Mouse (Mus musculus) testis, adult 2 months (tissue): ENCODE results near the gene Bcat1. TPM values are rescaled to one million over a fixed set of nuclear protein-coding genes. Genes with fewer than 3 reads are reported as not detected.

Source experiments
- H3K27ac ChIP-seq: fragments of 200-500 bp; 2 replicates; pipeline ENCODE4 v1.5.1; 2012; ENCODE audit warnings: low read depth, low read length; ENCODE audit not compliant: control insufficient read depth, insufficient read depth
- H3K27me3 ChIP-seq: fragments of 200-500 bp; 2 replicates; pipeline ENCODE4 v1.6.1; 2012; ENCODE audit warnings: mild to moderate bottlenecking, low read length, moderate library complexity; ENCODE audit not compliant: control insufficient read depth, insufficient read depth
- H3K36me3 ChIP-seq: fragments of 200-500 bp; 2 replicates; pipeline ENCODE4 v1.6.1; 2012; ENCODE audit warnings: mild to moderate bottlenecking, low read length; ENCODE audit not compliant: control insufficient read depth, insufficient read depth
- H3K4me1 ChIP-seq: fragments of 200-500 bp; 2 replicates; pipeline ENCODE4 v1.6.1; 2012; ENCODE audit warnings: low read length; ENCODE audit not compliant: control insufficient read depth, insufficient read depth
- H3K4me3 ChIP-seq: fragments of 200-500 bp; 2 replicates; pipeline ENCODE4 v1.5.1; 2012; ENCODE audit warnings: low read depth, mild to moderate bottlenecking, low read length, moderate library complexity, mixed read lengths; ENCODE audit not compliant: control insufficient read depth
- CTCF ChIP-seq: fragments of 200-500 bp; IDR thresholded peaks from 2 replicates; pipeline ENCODE4 v1.5.1; 2012; ENCODE audit warnings: low read depth, mild to moderate bottlenecking, inconsistent platforms, low read length, moderate library complexity; ENCODE audit not compliant: control insufficient read depth, insufficient read depth, insufficient replicate concordance
- POLR2A ChIP-seq: fragments of 200-500 bp; IDR thresholded peaks from 2 replicates; pipeline ENCODE4 v1.6.1; 2012; ENCODE audit warnings: low read depth, mild to moderate bottlenecking, inconsistent platforms, low read length, moderate library complexity; ENCODE audit not compliant: control insufficient read depth
- polyA plus RNA-seq: library from polyadenylated mRNA; depleted of rRNA; stranded (reverse); fragments of >200 nt; gene quantifications from 2 replicates; pipeline ENCODE4 v1.2.3, GENCODE M21; 2012; rRNA removed

Bcat1 gene
- polyA plus RNA-seq: 0.19 and 0.21 TPM in 2 replicates

DNA sequence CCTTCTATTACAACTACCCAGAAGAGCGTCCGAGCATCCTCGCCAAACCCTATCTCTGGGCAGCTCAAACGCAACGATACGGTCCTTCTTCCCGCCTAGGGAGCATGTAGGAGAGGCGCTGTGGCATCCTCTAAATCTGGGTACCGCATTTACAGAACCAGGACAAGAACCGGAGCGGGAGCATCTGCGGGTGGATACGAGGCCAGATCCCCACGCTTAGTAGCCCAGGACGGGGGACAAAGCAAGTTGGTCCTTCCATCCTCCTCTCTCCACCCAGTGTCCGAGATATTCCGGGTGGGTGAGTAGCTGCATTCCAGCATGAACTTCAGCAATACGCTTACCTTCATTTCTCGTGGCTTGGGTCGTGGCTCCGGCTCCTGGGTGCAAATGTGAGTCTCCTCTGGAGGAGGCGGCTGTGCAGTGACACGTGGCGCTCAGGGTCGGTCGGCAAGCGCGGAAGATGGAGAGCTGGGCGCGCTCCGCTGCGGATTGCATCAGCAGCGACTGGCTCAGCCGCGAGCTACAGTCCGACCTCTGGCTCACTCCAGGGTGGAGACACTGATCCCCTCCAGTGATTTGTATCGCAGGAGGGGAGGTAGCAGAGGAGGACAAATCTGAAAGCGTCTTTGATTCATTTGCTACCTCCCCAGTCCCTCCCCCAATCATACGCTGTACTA is at the start of gene Bcat1:
TSS of gene Bcat1 (minus strand) at position 637 of the 677 bp plus-strand sequence.
- H3K4me1 ChIP-seq: peaks cover 3% of the 10 kb centered on the region; the same call in 1 of the 2 replicates
- no peak within 1 kb of the TSS; the same call in 1 of the 2 replicates for H3K4me3 ChIP-seq
- TF ChIP-seq POLR2A (no peak), CTCF (no peak)
- no peaks in the 10 kb centered on the region for H3K36me3 ChIP-seq
- H3K27ac ChIP-seq: no peak within 1 kb of the TSS
- no peaks in the 10 kb centered on the region for H3K27me3 ChIP-seq

DNA sequence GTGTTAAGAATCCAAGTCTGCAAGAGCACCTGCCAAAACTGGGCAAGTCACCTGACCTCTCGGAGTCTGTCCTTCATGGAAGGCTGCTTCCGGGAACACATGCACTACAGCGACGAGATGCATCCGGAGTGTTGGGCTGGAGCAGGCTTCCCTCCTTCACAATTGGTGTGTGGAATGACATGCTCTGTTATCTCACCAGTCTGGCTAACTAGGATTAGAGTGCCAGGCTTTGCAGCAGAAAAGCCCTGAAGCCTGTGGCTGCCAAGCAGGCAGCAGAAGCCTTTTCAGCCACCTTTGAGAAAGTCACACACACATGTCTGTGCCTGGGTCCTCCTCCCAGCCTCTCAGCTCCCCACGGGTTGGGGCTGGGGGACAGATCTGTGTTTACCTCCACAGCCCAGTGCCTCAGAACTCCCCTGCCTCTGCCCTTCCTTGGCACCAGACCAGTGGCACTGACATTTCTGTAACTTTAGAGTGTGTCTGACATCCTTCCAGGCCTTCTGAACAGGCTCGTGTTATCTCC is 49.7 kb upstream of the Bcat1 start:
- no peaks in the 10 kb centered on the region for H3K36me3 ChIP-seq
- peaks cover 2% of the 10 kb centered on the region; the same call in 1 of the 2 replicates for H3K4me1 ChIP-seq
- H3K4me3 ChIP-seq: no peak overlapping the region
- H3K27me3 ChIP-seq: no peaks in the 10 kb centered on the region
- no peak overlapping the region for H3K27ac ChIP-seq
- TF ChIP-seq POLR2A (no peak), CTCF (no peak)

- Histone ChIP-seq H3K36me3 (no peaks in the 10 kb centered on the region), H3K27me3 (no peaks in the 10 kb centered on the region), H3K4me1 (peaks cover 2% of the 10 kb centered on the region; the same call in 1 of the 2 replicates), H3K4me3 (no peak overlapping the region), H3K27ac (no peak overlapping the region)
- TF ChIP-seq CTCF (no peak), POLR2A (no peak)
Measured at GRCm38 (mm10) chr6:145124621-145125020, 48.6 kb upstream of the Bcat1 start.

GRCm38 (mm10) chr6:145123136-145124060 is 47.4 kb upstream of the Bcat1 start:
- TF ChIP-seq CTCF (no peak), POLR2A (no peak)
- no peaks in the 10 kb centered on the region for H3K27me3 ChIP-seq
- no peak overlapping the region for H3K4me3 ChIP-seq
- H3K4me1 ChIP-seq: peaks cover 2% of the 10 kb centered on the region; the same call in 1 of the 2 replicates
- no peaks in the 10 kb centered on the region for H3K36me3 ChIP-seq
- no peak overlapping the region for H3K27ac ChIP-seq

DNA sequence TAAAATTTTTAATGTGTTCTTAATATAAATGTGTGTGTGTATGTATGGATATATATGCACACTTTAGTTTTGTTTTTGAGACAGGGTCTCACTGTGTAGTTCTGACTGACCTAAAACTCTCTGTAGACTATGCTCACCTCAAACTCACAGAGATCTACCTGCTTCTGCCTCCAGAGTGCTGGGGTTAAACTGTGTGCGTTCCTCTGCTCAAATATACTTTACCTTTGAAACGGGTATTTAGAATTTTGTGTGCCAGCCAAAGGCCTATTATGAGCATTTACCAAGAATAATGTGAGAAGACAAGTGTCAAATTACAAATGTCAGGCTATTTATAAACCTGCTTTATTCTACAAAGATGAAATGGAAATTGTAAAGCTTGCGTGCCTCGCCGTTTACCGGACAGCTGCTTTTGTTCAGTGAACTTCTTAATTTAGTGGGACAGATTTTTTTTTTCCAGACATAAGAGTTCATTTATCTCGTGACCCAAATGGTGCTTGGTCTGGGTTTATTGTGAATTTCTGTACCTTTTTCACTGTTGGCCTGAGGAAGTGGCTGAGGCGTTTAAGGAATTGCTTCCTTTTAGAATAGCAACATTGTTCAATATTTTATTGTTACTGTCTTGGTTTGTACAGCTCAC is 46.6 kb upstream of the Bcat1 start:
- no peaks in the 10 kb centered on the region for H3K36me3 ChIP-seq
- TF ChIP-seq CTCF (no peak), POLR2A (no peak)
- peaks cover 2% of the 10 kb centered on the region; the same call in 1 of the 2 replicates for H3K4me1 ChIP-seq
- H3K27ac ChIP-seq: no peak overlapping the region
- no peaks in the 10 kb centered on the region for H3K27me3 ChIP-seq
- H3K4me3 ChIP-seq: no peak overlapping the region

DNA sequence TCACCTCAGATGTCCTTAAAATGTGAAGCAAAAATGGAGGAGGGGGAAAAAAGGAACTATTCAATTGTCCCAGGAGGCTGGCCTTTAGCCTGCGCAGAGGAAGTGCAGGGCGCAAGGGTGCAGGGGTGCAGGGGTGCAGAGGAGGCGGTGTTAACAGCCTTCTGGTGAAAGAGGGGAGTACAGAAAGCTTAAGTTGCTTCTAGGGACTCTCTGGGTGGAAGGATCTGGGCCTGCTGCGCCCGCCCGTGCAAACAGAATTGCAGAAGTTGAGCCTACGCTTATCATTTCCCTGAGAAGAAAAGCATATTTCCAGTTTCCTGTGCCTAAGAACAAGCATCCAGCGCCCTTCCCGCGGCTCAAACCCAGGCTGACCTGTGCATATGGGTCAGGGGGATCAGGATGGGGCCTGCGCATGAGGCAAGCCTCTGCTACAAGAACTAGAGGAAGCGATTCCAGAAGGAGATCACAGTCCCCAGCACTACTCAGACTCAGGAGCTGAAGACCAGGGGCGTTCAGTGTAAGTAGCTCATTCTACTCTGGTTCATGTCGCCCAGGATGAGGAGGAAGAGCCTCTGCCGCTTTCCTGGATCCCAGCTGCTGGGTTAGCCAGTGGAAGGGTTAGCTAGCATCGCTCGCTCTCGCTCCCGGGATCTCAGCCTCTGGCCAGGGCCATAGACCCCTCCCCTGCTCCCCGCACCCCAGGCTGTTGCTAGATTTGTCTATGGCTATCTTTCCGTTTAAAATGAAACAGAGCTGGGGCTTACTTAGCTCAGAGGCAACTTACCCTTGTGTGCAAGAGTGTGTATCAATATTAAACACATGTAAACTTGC is 45.8 kb upstream of the Bcat1 start:
- Histone ChIP-seq H3K4me3 (no peak overlapping the region), H3K27me3 (no peaks in the 10 kb centered on the region), H3K36me3 (no peaks in the 10 kb centered on the region), H3K27ac (no peak overlapping the region), H3K4me1 (peaks cover 2% of the 10 kb centered on the region; the same call in 1 of the 2 replicates)
- TF ChIP-seq CTCF: no peak
- TF ChIP-seq POLR2A: no peak
